Mouse (Mus musculus) Muller cell, postnatal 12 days (primary cell): ENCODE results near the gene N4bp2l1.
A peak's percentile ranks its signal among the peaks of the same experiment; 100 is the strongest.

Experiments
- DNase-seq: peaks from one replicate; pipeline ENCODE4 v3.0.0-alpha.2; 2015; ENCODE audit errors: inconsistent ontology term

The N4bp2l1 gene

GRCm38 (mm10) chr5:150598202-150599119 is 1.5 kb upstream of the N4bp2l1 start:
- no peak for DNase-seq

GRCm38 (mm10) chr5:150595366-150596016 is 1.5 kb downstream of the N4bp2l1 start:
- DNase-seq: no peak

DNA sequence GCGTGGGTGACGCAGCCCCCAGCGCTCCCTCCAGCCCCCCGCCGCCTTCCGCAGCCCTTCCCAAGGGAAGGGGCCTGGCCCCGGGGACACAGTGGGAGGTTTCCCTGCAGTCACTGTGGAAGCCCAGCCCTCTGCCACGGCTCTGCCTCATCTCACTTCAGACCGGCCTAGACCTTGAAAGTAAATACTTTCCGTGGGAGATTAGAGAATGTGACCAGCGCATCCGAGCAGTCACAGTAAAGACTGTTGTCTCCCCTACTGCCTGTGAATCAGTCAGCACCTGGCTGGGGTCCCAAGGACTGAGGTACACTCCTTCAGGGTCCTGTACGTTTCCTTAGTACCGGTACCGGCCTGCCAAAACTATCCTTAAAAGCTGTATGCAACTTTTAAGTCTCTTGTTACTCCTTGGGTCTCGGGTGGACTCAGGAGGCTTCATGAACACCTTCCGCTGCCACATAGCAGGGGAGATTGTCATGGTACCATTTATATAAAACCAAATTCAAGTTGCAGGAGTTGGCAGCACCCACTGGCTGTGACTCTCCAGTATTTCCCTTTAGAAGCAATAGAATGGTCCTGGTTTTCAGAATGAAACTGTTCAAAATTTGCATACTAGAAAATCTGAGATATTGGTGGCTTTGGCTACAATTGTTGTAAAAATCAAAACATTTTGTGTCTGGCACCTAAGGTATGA is 2.2 kb downstream of the N4bp2l1 start:
- no peak for DNase-seq

GRCm38 (mm10) chr5:150593756-150594648 is 3.0 kb downstream of the N4bp2l1 start:
- DNase-seq: peak; percentile 61

- DNase-seq: no peak
These were observed 3.9 kb downstream of the N4bp2l1 start for GRCm38 (mm10) chr5:150592904-150593755.

DNA sequence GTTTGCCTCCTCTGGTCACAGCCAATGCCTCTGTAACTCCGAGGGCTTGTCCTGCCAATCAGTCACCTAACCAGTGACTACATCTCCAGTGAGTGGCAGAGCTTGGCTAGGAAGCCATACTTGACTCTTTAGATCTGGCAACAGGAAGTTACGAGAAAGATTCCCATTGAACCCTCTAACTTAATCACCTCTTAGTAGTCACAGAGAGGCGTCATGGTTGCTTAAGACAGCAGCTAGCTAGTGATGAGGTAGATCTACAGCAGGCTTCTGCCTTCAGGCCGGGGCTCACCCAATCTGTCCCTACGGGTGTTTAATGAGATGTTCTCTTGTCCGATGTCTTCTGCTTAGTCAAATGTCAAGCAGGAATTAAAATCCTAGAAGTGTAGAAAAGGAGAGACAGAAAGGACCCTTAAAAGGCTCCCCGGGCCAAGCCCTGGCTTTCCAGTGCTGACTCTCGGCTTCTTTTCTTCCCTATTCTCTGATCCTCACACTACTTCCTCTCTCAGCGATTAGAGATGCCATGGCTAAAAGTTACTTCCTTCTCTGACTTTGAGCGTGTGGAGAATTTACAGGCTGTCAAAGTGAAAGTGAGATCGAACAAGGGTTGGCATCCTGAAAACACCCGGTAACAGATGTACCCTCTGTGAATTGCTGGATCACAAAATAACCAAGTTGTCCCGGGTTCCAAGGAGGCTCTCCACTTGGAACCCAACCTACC is 4.6 kb downstream of the N4bp2l1 start:
- no peak for DNase-seq

- DNase-seq: no peak
These were observed 7.0 kb downstream of the N4bp2l1 start for GRCm38 (mm10) chr5:150589945-150590344.

DNA sequence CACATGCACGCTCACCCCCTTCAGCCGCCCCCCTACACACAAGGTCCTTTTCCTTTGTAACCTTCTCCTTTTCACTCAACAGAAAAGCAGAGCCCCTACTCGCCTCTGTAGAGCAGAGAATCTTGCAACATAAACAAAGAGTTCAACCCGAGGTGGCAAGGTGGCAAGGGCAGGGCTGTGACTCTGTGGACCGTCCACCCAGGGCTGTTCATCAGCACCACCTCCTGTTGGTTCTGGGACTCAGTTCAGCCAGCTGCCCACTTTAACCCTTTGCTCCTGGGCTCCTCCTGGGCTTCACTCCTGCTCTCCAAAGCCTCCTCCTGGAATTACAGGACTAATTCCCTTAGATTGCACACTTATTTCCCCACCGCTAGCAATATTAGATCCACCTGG is 12.7 kb downstream of the N4bp2l1 start:
- DNase-seq: no peak

GRCm38 (mm10) chr5:150583622-150584336 is 13.2 kb downstream of the N4bp2l1 start:
- no peak for DNase-seq

DNA sequence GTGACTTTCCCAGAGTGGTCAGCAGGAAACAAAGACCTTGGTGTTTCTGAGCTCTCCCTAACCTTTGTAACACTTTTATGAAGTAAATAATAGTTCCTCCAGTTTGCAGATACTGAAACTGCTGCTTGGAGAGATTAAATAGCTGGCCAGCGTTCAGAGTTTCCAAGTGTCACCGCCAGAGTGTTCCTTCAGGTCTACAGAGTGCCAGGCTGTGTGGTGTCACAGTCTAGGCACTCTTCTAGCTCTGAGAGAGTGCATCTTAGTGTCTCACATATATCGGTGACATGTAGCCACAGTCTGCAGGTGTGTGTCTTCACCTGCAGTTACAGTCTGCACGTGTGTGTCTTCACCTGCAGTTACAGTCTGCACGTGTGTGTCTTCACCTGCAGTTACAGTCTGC is 13.8 kb downstream of the N4bp2l1 start:
- no peak for DNase-seq

DNA sequence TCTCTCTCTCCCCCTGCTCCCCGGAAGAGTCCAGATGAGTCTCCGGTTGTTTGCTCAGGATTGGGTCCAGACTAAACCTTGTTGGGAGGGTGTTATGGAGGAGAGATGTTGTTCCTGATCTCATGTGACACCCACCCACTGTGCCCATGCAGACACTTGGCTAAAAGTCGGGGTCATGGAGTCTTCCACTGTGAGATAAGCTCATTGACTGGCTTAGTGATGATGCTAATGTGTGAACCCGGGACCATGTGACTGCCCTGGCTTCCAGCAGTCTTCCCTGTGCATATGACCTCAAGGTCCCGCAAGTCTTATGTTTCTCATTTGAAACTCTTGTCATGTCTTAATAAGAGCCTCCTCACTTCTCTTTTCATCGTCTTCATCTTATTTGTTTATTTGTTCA is 15.8 kb downstream of the N4bp2l1 start:
- no peak for DNase-seq

- no peak for DNase-seq
These were observed 18.3 kb downstream of the N4bp2l1 start for GRCm38 (mm10) chr5:150578613-150579171.

- no peak for DNase-seq
These were observed 20.2 kb downstream of the N4bp2l1 start for GRCm38 (mm10) chr5:150576832-150577231.

DNA sequence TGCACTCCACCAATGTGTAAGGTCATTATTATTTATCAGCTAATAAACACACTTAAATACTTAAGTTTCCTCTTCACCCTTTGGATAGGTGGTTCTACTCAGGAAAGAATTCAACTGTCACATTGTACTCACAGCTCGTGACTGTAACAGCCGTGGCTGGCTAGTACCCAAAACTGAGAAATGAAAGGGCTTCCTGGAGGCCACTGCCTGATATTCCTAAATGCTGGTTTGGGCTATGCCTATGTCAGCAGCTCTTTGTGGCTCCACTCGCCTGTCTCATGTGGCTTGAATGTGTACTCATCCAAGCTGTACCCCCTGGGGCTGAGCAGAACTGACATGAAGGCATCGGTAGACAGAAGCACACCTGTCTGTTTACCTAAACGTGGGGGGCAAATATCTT is 22.1 kb downstream of the N4bp2l1 start:
- DNase-seq: no peak

GRCm38 (mm10) chr5:150574403-150574802 is 22.6 kb downstream of the N4bp2l1 start:
- no peak for DNase-seq

DNA sequence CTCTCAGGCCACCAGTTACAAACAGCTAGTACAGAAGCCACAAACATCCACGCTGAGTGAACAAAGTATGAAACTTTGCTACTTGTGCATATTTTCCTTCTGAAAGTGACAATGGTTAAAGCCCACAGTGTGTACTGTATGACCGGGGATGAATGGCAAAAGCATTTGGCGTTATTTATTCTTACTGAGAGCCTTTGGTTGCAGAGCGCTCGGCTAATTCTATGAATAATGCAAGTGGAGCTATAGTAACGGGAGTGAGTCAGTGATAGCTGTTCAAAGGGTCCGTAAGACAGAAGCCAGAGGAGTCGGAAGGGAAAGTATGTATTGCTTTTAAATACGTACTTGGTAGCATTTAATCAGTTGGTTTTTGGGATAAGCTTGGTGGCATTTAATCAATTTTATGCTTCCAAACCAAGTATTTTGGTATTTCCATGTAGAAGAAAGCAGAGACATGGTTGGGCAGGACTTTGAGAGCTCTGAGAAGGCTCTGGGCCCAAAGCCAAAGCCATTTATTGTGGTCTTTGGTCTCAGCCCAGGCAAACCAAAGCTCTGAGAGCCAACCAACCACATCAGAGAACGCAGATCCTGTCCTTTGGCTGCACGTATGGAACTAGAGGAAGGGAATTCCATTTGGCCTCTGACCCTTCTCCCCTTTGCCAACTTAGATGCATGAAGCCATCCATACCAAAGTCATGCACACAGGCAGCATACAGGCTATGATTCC is 26.3 kb downstream of the N4bp2l1 start:
- DNase-seq: peak; percentile 71

DNA sequence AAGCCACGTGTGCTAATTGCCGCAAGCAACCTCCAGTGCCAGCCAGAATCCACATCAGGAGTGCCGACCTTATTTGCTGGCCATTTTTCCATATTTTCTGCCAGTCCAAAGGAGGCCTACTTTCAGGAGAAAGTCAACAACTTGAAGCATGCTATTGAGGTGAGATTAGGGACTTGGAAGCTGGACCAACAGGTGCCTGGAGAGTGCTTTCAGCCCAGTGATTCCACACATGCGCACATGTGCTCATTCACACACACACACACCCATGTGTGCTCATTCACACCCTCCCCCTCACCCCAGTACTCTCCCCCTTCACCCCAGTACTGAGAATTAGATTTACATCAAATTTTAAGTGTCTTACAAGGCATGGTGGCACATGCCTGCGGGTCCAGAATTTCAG is 30.0 kb downstream of the N4bp2l1 start:
- DNase-seq: no peak

DNA sequence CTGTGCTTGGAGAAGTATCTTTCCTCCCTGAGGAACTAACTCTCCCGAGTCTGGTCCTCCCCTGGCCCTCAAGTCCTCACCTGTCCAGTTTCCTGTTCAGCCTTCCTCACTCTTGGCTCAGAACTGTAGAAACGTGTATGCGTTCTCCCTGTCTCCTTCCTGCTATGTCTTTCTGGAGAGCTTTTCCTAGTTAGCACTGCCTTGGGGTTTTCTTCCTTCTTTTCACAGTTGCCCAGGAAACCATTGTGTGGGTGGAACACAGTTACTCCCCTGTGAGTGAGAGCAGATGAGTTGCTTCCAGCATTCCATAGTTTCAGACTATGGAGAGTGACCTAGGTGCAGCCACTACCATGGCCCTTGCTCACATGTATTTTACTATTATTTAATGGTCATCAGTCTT is 30.8 kb downstream of the N4bp2l1 start:
- DNase-seq: no peak
